Mouse (Mus musculus) E14TG2a.4 (cell line): ENCODE measurements around the gene Entpd2.

Experiments used
- CTCF ChIP-seq: conservative IDR thresholded peaks from 2 replicates; pipeline ENCODE4 v1.5.1; 2014; ENCODE audit warnings: low read length
- POU5F1 ChIP-seq: IDR thresholded peaks from 2 replicates; pipeline ENCODE4 v1.6.1; 2014; ENCODE audit warnings: low read length, borderline replicate concordance

GRCm38 (mm10) chr2:25365091-25365761 lies 30.4 kb upstream of the Entpd2 start, which contains the start of gene Uap1l1:
- TF ChIP-seq CTCF (no peak), POU5F1 (no peak)
